8 mouse cellular contexts compared by ENCODE assay signal in the genomic region with DNA sequence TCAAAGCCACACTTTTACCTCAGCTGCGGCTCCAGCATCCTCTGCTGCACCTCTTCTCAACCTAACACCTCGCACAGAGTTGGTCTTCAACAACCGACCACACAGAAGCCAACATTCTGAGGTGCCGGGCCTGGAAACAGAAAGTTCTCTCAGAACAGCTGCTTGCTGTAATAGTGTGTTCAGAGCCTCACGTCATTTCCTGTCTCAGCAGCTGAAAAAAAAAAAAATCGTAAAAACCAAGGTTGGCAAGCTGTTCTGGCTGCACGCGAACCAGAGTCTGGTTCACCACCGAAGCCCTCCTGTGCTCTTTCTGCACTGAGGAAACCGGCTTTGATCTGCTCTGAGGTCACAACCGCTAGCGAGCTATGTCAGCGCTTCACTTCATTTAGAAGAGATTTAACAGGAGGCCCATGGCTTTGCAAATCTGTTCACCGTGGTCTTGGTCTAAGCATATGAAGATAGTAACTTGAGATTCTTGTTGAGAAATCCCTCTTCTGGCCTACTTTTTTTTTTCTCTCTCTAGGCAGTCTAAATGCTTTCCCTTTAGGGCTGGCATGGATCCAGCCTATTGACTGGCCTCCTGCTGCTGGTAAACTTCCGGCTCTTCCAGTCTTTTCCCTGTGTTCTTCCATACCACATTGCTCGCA. TPM values are rescaled to one million over a fixed set of nuclear protein-coding genes. Genes with fewer than 3 reads are reported as not detected.
A peak's percentile ranks its signal among the peaks of the same experiment; 100 is the strongest.
DNase-seq lines count a peak whose midpoint lies in the region; ATAC-seq and TF ChIP-seq lines count a peak whose summit lies in the region.

No protein-coding gene starts in this region.

- peak; percentile 92 for DNase-seq in CD4-positive, CD25-positive, alpha-beta regulatory T cell, adult 2 months (ENCODE audit: low read depth, low spot score)
- peak; percentile 75 for DNase-seq in forebrain, embryonic 14.5 days (ENCODE audit: low spot score)
- DNase-seq in heart, postnatal 36 days, result peak; percentile 58 to 70
- DNase-seq in large intestine, adult 2 months (ENCODE audit: low read depth, low spot score), result peak; percentile 65
- peak; percentile 44 for DNase-seq in lung, adult 18-20 months
- peak; percentile 25 for DNase-seq in testis, postnatal 14 days (ENCODE audit: low spot score)

- H3K4me3 ChIP-seq in bone marrow, adult 2 months (replicated peaks; ENCODE audit: control insufficient read depth, low read depth, low read length), result peak overlapping the region; percentile 63
- H3K4me3 ChIP-seq in forebrain, embryonic 14.5 days (ENCODE audit: low read depth, low read length), result peak overlapping the region; percentile 10; the same call in 1 of the 2 replicates
- no peak overlapping the region for H3K4me3 ChIP-seq in neural tube, embryonic 12.5 days

- H3K36me3 ChIP-seq in forebrain, embryonic 14.5 days (ENCODE audit: control insufficient read depth, insufficient read depth, low read length), result no peaks in the 10 kb centered on the region
- no peaks in the 10 kb centered on the region for H3K36me3 ChIP-seq in neural tube, embryonic 12.5 days

- peak; percentile 6; the same call in 1 of the 2 replicates for TF ChIP-seq CTCF in bone marrow, adult 2 months (IDR thresholded peaks at IDR 0.05; ENCODE audit: control insufficient read depth, insufficient read depth, low read length)

- no peaks in the 10 kb centered on the region; the same call in none of the 2 replicates for H3K4me1 ChIP-seq in bone marrow, adult 2 months (ENCODE audit: control insufficient read depth, insufficient read depth, low read length)
- peaks cover 14% of the 10 kb centered on the region for H3K4me1 ChIP-seq in forebrain, embryonic 14.5 days (ENCODE audit: control insufficient read depth, insufficient read depth, low read length)
- peaks cover 6% of the 10 kb centered on the region for H3K4me1 ChIP-seq in neural tube, embryonic 12.5 days

- intact Hi-C loops in heart, postnatal 36 days (cut with DNase I), result loop anchor here (2.0 kb wide), 1 partner anchor 38 kb away; a partner anchor contains a TSS

- peak overlapping the region; percentile 92 for H3K27ac ChIP-seq in bone marrow, adult 2 months (ENCODE audit: control insufficient read depth, insufficient read depth, low read depth, low read length, poor library complexity)
- H3K27ac ChIP-seq in forebrain, embryonic 14.5 days (ENCODE audit: low read depth, low read length), result peak overlapping the region; percentile 80
- H3K27ac ChIP-seq in neural tube, embryonic 12.5 days, result no peak overlapping the region

- H3K27me3 ChIP-seq in forebrain, embryonic 14.5 days (replicated peaks; ENCODE audit: control insufficient read depth, insufficient read depth, low read length), result no peaks in the 10 kb centered on the region
- H3K27me3 ChIP-seq in neural tube, embryonic 12.5 days (replicated peaks), result no peaks in the 10 kb centered on the region

- no peaks in the 10 kb centered on the region for H3K9me3 ChIP-seq in forebrain, embryonic 14.5 days (replicated peaks; ENCODE audit: control insufficient read depth, low read length)
- no peaks in the 10 kb centered on the region for H3K9me3 ChIP-seq in neural tube, embryonic 12.5 days

- no peak for TF ChIP-seq POLR2A in bone marrow, adult 2 months (IDR thresholded peaks at IDR 0.05; ENCODE audit: borderline replicate concordance, control insufficient read depth, low read depth, low read length)

- ATAC-seq in forebrain, embryonic 14.5 days, result peak; percentile 54
- ATAC-seq in neural tube, embryonic 12.5 days (ENCODE audit: low FRiP score, low read depth), result 0 out of 2 replicates have a peak, but pooled peaks have one; percentile 14

- H3K4me2 ChIP-seq in forebrain, embryonic 14.5 days (ENCODE audit: low read length), result peak overlapping the region; percentile 47
- peak overlapping the region; percentile 44 for H3K4me2 ChIP-seq in neural tube, embryonic 12.5 days (replicated peaks)

- 4% methylated on average over 16 of the region's 16 CpGs for WGBS in bone marrow, adult 2 months
- 12% methylated on average over 16 of the region's 16 CpGs for WGBS in forebrain, embryonic 14.5 days
- WGBS in large intestine, adult 2 months, result 12% methylated on average over 16 of the region's 16 CpGs
- 32% methylated on average over 16 of the region's 16 CpGs for WGBS in neural tube, embryonic 12.5 days

- peak overlapping the region; percentile 26; the same call in 1 of the 2 replicates for H3K9ac ChIP-seq in forebrain, embryonic 14.5 days (ENCODE audit: low read length)
- no peak overlapping the region for H3K9ac ChIP-seq in neural tube, embryonic 12.5 days

RNA-seq across cellular contexts. Expression of a gene that starts 38.6 kb away (rescaled TPM):
- 29.5 and 33.4 TPM in 2 replicates for polyA plus RNA-seq in bone marrow, adult 2 months (2011; ENCODE audit: insufficient read depth, insufficient read length, low replicate concordance, missing spikeins)
- 10.4 and 11.3 TPM in 2 replicates for polyA plus RNA-seq in forebrain, embryonic 14.5 days (2014; fragmentation: Nextera tagmentation; extraction: Ambion mirVana)
- 10 to 100 TPM in 1 of 2 experiments, 1 to 10 TPM in 1; 7.9 to 11.5 TPM for total RNA-seq in heart, postnatal 36 days (2021)
- 10.0 and 11.0 TPM in 2 replicates for polyA plus RNA-seq in large intestine, adult 2 months (2012; rRNA removed)
- polyA plus RNA-seq in neural tube, embryonic 12.5 days (2016; fragmentation: Nextera tagmentation; extraction: Ambion mirVana), result 8.6 and 10.2 TPM in 2 replicates

Comparison
In these comparisons a context has a peak if more than half of its experiments do, and no peak if none do; other contexts are left out.
1. DNase-seq: peak in every context shown above with its lines; median percentile 92 in CD4-positive, CD25-positive, alpha-beta regulatory T cell, adult 2 months; 75 in forebrain, embryonic 14.5 days; 65 in large intestine, adult 2 months; 64 in heart, postnatal 36 days; 44 in lung, adult 18-20 months; 25 in testis, postnatal 14 days.